18 mouse cellular contexts compared by ENCODE assay signal in genomic region chr11:46232803-46233202, GRCm38 (mm10). TPM values are rescaled to one million over a fixed set of nuclear protein-coding genes. Genes with fewer than 3 reads are reported as not detected.
"Had no signal": no experiment of that assay in that cellular context is flagged by ENCODE, and none has a peak within 500 bp of the region (broad histone marks: within the 10 kb centered on the region; RNA-seq: fewer than 3 reads in every experiment).

No protein-coding gene starts in this region.

- H3K4me1 ChIP-seq: stomach, embryonic 15.5 days had no signal

- H3K9ac ChIP-seq: neural tube, embryonic 13.5 days; neural tube, embryonic 15.5 days; stomach, embryonic 15.5 days had no signal

- DNase-seq: retina, postnatal 1 day; right cerebral cortex, adult 18-20 months; right cerebral cortex, postnatal 14 days; right cerebral cortex, postnatal 25 days; right cerebral cortex, postnatal 4 days; spleen, adult 18-20 months; thymus, adult 18-20 months; thymus, adult 2 months; thymus, postnatal 14 days; thymus, postnatal 25 days; thymus, postnatal 36 days; thymus, postnatal 4 days had no signal

- H3K27ac ChIP-seq: neural tube, embryonic 13.5 days; neural tube, embryonic 15.5 days; stomach, embryonic 15.5 days; stomach, postnatal 0 days had no signal

- H3K4me3 ChIP-seq: neural tube, embryonic 13.5 days; neural tube, embryonic 15.5 days; stomach, embryonic 15.5 days had no signal

- H3K4me2 ChIP-seq: neural tube, embryonic 13.5 days; neural tube, embryonic 15.5 days; stomach, embryonic 15.5 days had no signal

- H3K36me3 ChIP-seq: stomach, embryonic 15.5 days had no signal

- H3K9me3 ChIP-seq: neural tube, embryonic 13.5 days; neural tube, embryonic 15.5 days; stomach, embryonic 15.5 days had no signal

- H3K27me3 ChIP-seq: neural tube, embryonic 13.5 days; neural tube, embryonic 15.5 days; stomach, embryonic 15.5 days had no signal

RNA-seq across cellular contexts. Expression of gene Fndc9, which starts 2.5 kb away (rescaled TPM):
- polyA plus RNA-seq: small intestine, adult 2 months; spleen, adult 2 months had no signal
